ENCODE assay signal across 9 mouse cellular contexts in genomic region chr13:35486125-35486524, GRCm38 (mm10).
DNase-seq lines count a peak whose midpoint lies in the region; ATAC-seq and TF ChIP-seq lines count a peak whose summit lies in the region.
"Had no signal": no experiment of that assay in that cellular context is flagged by ENCODE, and none has a peak within 500 bp of the region (broad histone marks: within the 10 kb centered on the region; RNA-seq: fewer than 3 reads in every experiment).

No protein-coding gene starts in this region.

- no peaks in the 10 kb centered on the region for H3K27me3 ChIP-seq in forebrain, postnatal 0 days (ENCODE audit: insufficient read depth, low read length)
- no peaks in the 10 kb centered on the region for H3K27me3 ChIP-seq in forebrain, embryonic 11.5 days (ENCODE audit: control insufficient read depth, insufficient read depth, low read length)
- no peaks in the 10 kb centered on the region for H3K27me3 ChIP-seq in neural tube, embryonic 14.5 days (ENCODE audit: control insufficient read depth, insufficient read depth, low read length)
- H3K27me3 ChIP-seq in kidney, embryonic 16.5 days (ENCODE audit: insufficient read depth, low read length), result no peaks in the 10 kb centered on the region
- no peaks in the 10 kb centered on the region for H3K27me3 ChIP-seq in stomach, embryonic 14.5 days (ENCODE audit: control insufficient read depth, insufficient read depth, low read length)

- H3K4me1 ChIP-seq in forebrain, postnatal 0 days (ENCODE audit: insufficient read depth), result no peaks in the 10 kb centered on the region
- no peaks in the 10 kb centered on the region for H3K4me1 ChIP-seq in forebrain, embryonic 11.5 days (replicated peaks; ENCODE audit: control insufficient read depth, insufficient read depth, low read length)
- no peaks in the 10 kb centered on the region for H3K4me1 ChIP-seq in neural tube, embryonic 14.5 days (ENCODE audit: control insufficient read depth, insufficient read depth, low read length)
- H3K4me1 ChIP-seq in kidney, embryonic 16.5 days (ENCODE audit: insufficient read depth, low read length), result no peaks in the 10 kb centered on the region
- H3K4me1 ChIP-seq in stomach, embryonic 14.5 days (ENCODE audit: control insufficient read depth, insufficient read depth, low read length), result no peaks in the 10 kb centered on the region

- no peak overlapping the region for H3K4me2 ChIP-seq in forebrain, postnatal 0 days (ENCODE audit: low read depth)
- H3K4me2 ChIP-seq in forebrain, embryonic 11.5 days (ENCODE audit: low read depth, low read length, severe bottlenecking), result no peak overlapping the region
- no peak overlapping the region for H3K4me2 ChIP-seq in neural tube, embryonic 14.5 days (ENCODE audit: low read depth, low read length)
- H3K4me2 ChIP-seq in kidney, embryonic 16.5 days (replicated peaks; ENCODE audit: low read depth, low read length), result no peak overlapping the region
- H3K4me2 ChIP-seq in stomach, embryonic 14.5 days (replicated peaks; ENCODE audit: low read depth, low read length), result no peak overlapping the region

- H3K27ac ChIP-seq in forebrain, postnatal 0 days (ENCODE audit: low read depth, low read length), result no peak overlapping the region
- H3K27ac ChIP-seq in forebrain, embryonic 11.5 days (ENCODE audit: low read depth, low read length), result no peak overlapping the region
- H3K27ac ChIP-seq in neural tube, embryonic 14.5 days (ENCODE audit: low read depth, low read length), result no peak overlapping the region
- no peak overlapping the region for H3K27ac ChIP-seq in kidney, embryonic 16.5 days (ENCODE audit: low read length)
- H3K27ac ChIP-seq in stomach, embryonic 14.5 days (ENCODE audit: low read length), result no peak overlapping the region

- no peak for TF ChIP-seq CTCF in forebrain, postnatal 0 days (IDR thresholded peaks at IDR 0.05; ENCODE audit: low read depth)

- WGBS in forebrain, postnatal 0 days, result 74% methylated on average over 4 of the region's 4 CpGs
- WGBS in forebrain, embryonic 11.5 days, result 87% methylated on average over 4 of the region's 4 CpGs
- 74% methylated on average over 4 of the region's 4 CpGs for WGBS in neural tube, embryonic 14.5 days
- WGBS in kidney, embryonic 16.5 days, result 85% methylated on average over 4 of the region's 4 CpGs
- WGBS in stomach, embryonic 14.5 days, result 78% methylated on average over 4 of the region's 4 CpGs

- H3K9me3 ChIP-seq in forebrain, postnatal 0 days (ENCODE audit: low read length), result no peaks in the 10 kb centered on the region
- H3K9me3 ChIP-seq in forebrain, embryonic 11.5 days (ENCODE audit: control insufficient read depth, low read length), result no peaks in the 10 kb centered on the region
- no peaks in the 10 kb centered on the region for H3K9me3 ChIP-seq in neural tube, embryonic 14.5 days (ENCODE audit: control insufficient read depth, low read length)
- H3K9me3 ChIP-seq in kidney, embryonic 16.5 days (ENCODE audit: low read length), result no peaks in the 10 kb centered on the region
- H3K9me3 ChIP-seq in stomach, embryonic 14.5 days (ENCODE audit: control insufficient read depth, low read depth, low read length), result no peaks in the 10 kb centered on the region

- H3K4me3 ChIP-seq in forebrain, postnatal 0 days (ENCODE audit: low read depth, low read length), result no peak overlapping the region
- no peak overlapping the region for H3K4me3 ChIP-seq in forebrain, embryonic 11.5 days (ENCODE audit: low read depth, low read length)
- no peak overlapping the region for H3K4me3 ChIP-seq in neural tube, embryonic 14.5 days (ENCODE audit: low read depth, low read length)
- H3K4me3 ChIP-seq in kidney, embryonic 16.5 days (ENCODE audit: low read length), result no peak overlapping the region
- no peak overlapping the region for H3K4me3 ChIP-seq in stomach, embryonic 14.5 days (ENCODE audit: low read depth, low read length)

- peak; percentile 25 for ATAC-seq in forebrain, postnatal 0 days
- ATAC-seq in forebrain, embryonic 11.5 days (replicated peaks; ENCODE audit: low FRiP score), result no peak
- ATAC-seq in neural tube, embryonic 14.5 days (ENCODE audit: low read depth), result peak; percentile 84; the same call in 1 of the 2 replicates
- peak; percentile 78 for ATAC-seq in kidney, embryonic 16.5 days (ENCODE audit: low FRiP score, low TSS enrichment)
- 0 out of 2 replicates have a peak, but pooled peaks have one; percentile 49 for ATAC-seq in stomach, embryonic 14.5 days (ENCODE audit: insufficient number of reproducible peaks, insufficient read depth, low FRiP score, low read depth)
- no peak for ATAC-seq in CD4-positive, CD25-positive, alpha-beta regulatory T cell, adult 4 months

- H3K36me3 ChIP-seq in forebrain, postnatal 0 days (ENCODE audit: insufficient read depth), result no peaks in the 10 kb centered on the region
- no peaks in the 10 kb centered on the region for H3K36me3 ChIP-seq in forebrain, embryonic 11.5 days (ENCODE audit: control insufficient read depth, insufficient read depth, low read length)
- no peaks in the 10 kb centered on the region for H3K36me3 ChIP-seq in neural tube, embryonic 14.5 days (ENCODE audit: control insufficient read depth, insufficient read depth, low read length)
- H3K36me3 ChIP-seq in kidney, embryonic 16.5 days (ENCODE audit: insufficient read depth, low read length), result no peaks in the 10 kb centered on the region
- no peaks in the 10 kb centered on the region for H3K36me3 ChIP-seq in stomach, embryonic 14.5 days (ENCODE audit: control insufficient read depth, insufficient read depth, low read length)

- no peak for DNase-seq in forebrain, postnatal 0 days
- DNase-seq in forebrain, embryonic 11.5 days (ENCODE audit: low spot score), result no peak
- no peak for DNase-seq in neural tube, embryonic 10.5 days (ENCODE audit: extremely low spot score, low spot score)
- DNase-seq in left cerebral cortex, adult 11 months (ENCODE audit: low spot score), result no peak
- DNase-seq: thymus, adult 2 months had no signal

- H3K9ac ChIP-seq in forebrain, postnatal 0 days, result no peak overlapping the region
- H3K9ac ChIP-seq in forebrain, embryonic 11.5 days (ENCODE audit: low read length), result no peak overlapping the region
- H3K9ac ChIP-seq in neural tube, embryonic 14.5 days (replicated peaks; ENCODE audit: low read depth, low read length), result no peak overlapping the region
- H3K9ac ChIP-seq in kidney, embryonic 16.5 days (replicated peaks; ENCODE audit: low read length), result no peak overlapping the region
- no peak overlapping the region for H3K9ac ChIP-seq in stomach, embryonic 14.5 days (replicated peaks; ENCODE audit: low read depth, low read length)

Comparison
In these comparisons a context has a peak if more than half of its experiments do, and no peak if none do; other contexts are left out.
1. ATAC-seq: peak in forebrain, postnatal 0 days (single experiment), neural tube, embryonic 14.5 days (single experiment), kidney, embryonic 16.5 days (single experiment) and stomach, embryonic 14.5 days (single experiment); none in forebrain, embryonic 11.5 days (single experiment) and CD4-positive, CD25-positive, alpha-beta regulatory T cell, adult 4 months (single experiment).